In the genomic region with DNA sequence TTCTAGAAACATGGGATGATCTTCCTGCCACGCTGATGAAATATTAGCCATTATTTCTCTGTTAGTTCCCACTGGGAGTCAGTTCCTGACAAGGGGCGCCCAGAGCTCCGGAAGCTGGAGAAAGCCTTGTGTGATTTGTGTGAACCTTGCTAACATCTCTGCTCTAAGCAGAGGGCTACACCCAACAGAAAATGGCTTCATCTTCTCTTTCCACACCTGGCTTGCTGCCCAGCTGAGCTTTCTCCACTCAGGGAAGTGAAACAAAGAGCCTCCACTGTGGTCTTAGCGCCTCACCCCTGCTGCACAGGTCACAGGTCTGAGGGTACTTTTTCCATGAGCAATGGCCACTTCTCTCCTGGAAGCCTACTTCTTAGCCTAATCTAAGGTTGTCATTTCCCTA, we compare ENCODE assay signal across 16 mouse cellular contexts.
DNase-seq lines count a peak whose midpoint lies in the region; ATAC-seq and TF ChIP-seq lines count a peak whose summit lies in the region.
"Had no signal": no experiment of that assay in that cellular context is flagged by ENCODE, and none has a peak within 500 bp of the region (broad histone marks: within the 10 kb centered on the region; RNA-seq: fewer than 3 reads in every experiment).

No protein-coding gene starts in this region.

- H3K9ac ChIP-seq in midbrain, embryonic 16.5 days (ENCODE audit: low read depth, low read length): no peak overlapping the region
- no peak overlapping the region for H3K9ac ChIP-seq in intestine, embryonic 16.5 days (ENCODE audit: low read depth, low read length)
- H3K9ac ChIP-seq: embryonic facial prominence, embryonic 15.5 days; lung, embryonic 14.5 days; midbrain, embryonic 15.5 days had no signal

- H3K4me3 ChIP-seq in midbrain, embryonic 10.5 days: no peak overlapping the region
- no peak overlapping the region for H3K4me3 ChIP-seq in midbrain, embryonic 16.5 days (ENCODE audit: low read depth, low read length)
- H3K4me3 ChIP-seq in kidney, adult 2 months (ENCODE audit: insufficient read depth, low read depth, low read length): no peak overlapping the region
- H3K4me3 ChIP-seq in intestine, embryonic 16.5 days (ENCODE audit: low read length): no peak overlapping the region
- H3K4me3 ChIP-seq: embryonic facial prominence, embryonic 15.5 days; midbrain, embryonic 15.5 days had no signal

- 87% methylated on average over 4 of the region's 4 CpGs for WGBS in midbrain, embryonic 10.5 days
- WGBS in midbrain, embryonic 16.5 days: 78% methylated on average over 4 of the region's 4 CpGs
- 45% methylated on average over 4 of the region's 4 CpGs for WGBS in kidney, adult 2 months
- WGBS in intestine, embryonic 16.5 days: 66% methylated on average over 4 of the region's 4 CpGs

- DNase-seq in heart, adult 11 months: peak; percentile 95
- no peak for DNase-seq in heart, postnatal 25 days (ENCODE audit: low spot score)
- DNase-seq in midbrain, embryonic 10.5 days (ENCODE audit: low spot score): no peak
- DNase-seq in kidney, adult 2 months: peak; percentile 72
- peak; percentile 21 to 30 for DNase-seq in lung, postnatal 4 days
- DNase-seq in cerebellum, postnatal 14 days: no peak
- DNase-seq: cerebellum, adult 9-11 months; heart, postnatal 10 days; lung, embryonic 14.5 days; right cerebral cortex, postnatal 4 days had no signal

- no peaks in the 10 kb centered on the region for H3K9me3 ChIP-seq in midbrain, embryonic 10.5 days (replicated peaks)
- no peaks in the 10 kb centered on the region for H3K9me3 ChIP-seq in midbrain, embryonic 16.5 days (replicated peaks; ENCODE audit: control insufficient read depth, low read length, poor library complexity, severe bottlenecking)
- no peaks in the 10 kb centered on the region for H3K9me3 ChIP-seq in intestine, embryonic 16.5 days (ENCODE audit: control insufficient read depth, low read length)
- H3K9me3 ChIP-seq: embryonic facial prominence, embryonic 15.5 days; midbrain, embryonic 15.5 days had no signal

- TF ChIP-seq POLR2A in kidney, adult 2 months (IDR thresholded peaks at IDR 0.05; ENCODE audit: low read depth, low read length): no peak

- no peak overlapping the region for H3K4me2 ChIP-seq in midbrain, embryonic 16.5 days (ENCODE audit: low read length)
- H3K4me2 ChIP-seq in intestine, embryonic 16.5 days (ENCODE audit: low read depth, low read length): no peak overlapping the region
- H3K4me2 ChIP-seq: embryonic facial prominence, embryonic 15.5 days; lung, embryonic 14.5 days; midbrain, embryonic 15.5 days had no signal

- intact Hi-C loops in heart, postnatal 25 days (cut with DNase I): loop anchor here (10.0 kb wide), 2 partner anchors 533 to 793 kb away; no protein-coding TSS in a partner anchor

- no peaks in the 10 kb centered on the region for H3K36me3 ChIP-seq in midbrain, embryonic 10.5 days
- no peaks in the 10 kb centered on the region for H3K36me3 ChIP-seq in midbrain, embryonic 16.5 days (ENCODE audit: control insufficient read depth, insufficient read depth, low read length)
- no peaks in the 10 kb centered on the region for H3K36me3 ChIP-seq in kidney, adult 2 months (ENCODE audit: control insufficient read depth, insufficient read depth, low read length)
- no peaks in the 10 kb centered on the region for H3K36me3 ChIP-seq in intestine, embryonic 16.5 days (ENCODE audit: control insufficient read depth, insufficient read depth, low read length)
- H3K36me3 ChIP-seq: embryonic facial prominence, embryonic 15.5 days; midbrain, embryonic 15.5 days had no signal

- H3K27ac ChIP-seq in midbrain, embryonic 10.5 days (replicated peaks): peak overlapping the region; percentile 91
- no peak overlapping the region for H3K27ac ChIP-seq in midbrain, embryonic 16.5 days (ENCODE audit: low read length)
- H3K27ac ChIP-seq in kidney, adult 2 months (ENCODE audit: insufficient read depth, low read depth, low read length): peak overlapping the region; percentile 35; the same call in 1 of the 2 replicates
- H3K27ac ChIP-seq in intestine, embryonic 16.5 days (ENCODE audit: low read length): no peak overlapping the region
- H3K27ac ChIP-seq: embryonic facial prominence, embryonic 15.5 days; midbrain, embryonic 15.5 days; stomach, postnatal 0 days had no signal

- peaks cover 60% of the 10 kb centered on the region for H3K4me1 ChIP-seq in midbrain, embryonic 10.5 days
- H3K4me1 ChIP-seq in midbrain, embryonic 16.5 days (ENCODE audit: control insufficient read depth, insufficient read depth, low read length): peaks cover 13% of the 10 kb centered on the region
- H3K4me1 ChIP-seq in kidney, adult 2 months (ENCODE audit: control insufficient read depth, insufficient read depth, low read length): no peaks in the 10 kb centered on the region
- H3K4me1 ChIP-seq in intestine, embryonic 16.5 days (ENCODE audit: control insufficient read depth, insufficient read depth, low read length): 0 out of 2 replicates have a peak, but pooled peaks cover 2% of the 10 kb centered on the region

- no peak for ATAC-seq in midbrain, embryonic 16.5 days
- ATAC-seq in intestine, embryonic 16.5 days: no peak
- ATAC-seq: midbrain, embryonic 15.5 days; Patski had no signal

- no peaks in the 10 kb centered on the region for H3K27me3 ChIP-seq in midbrain, embryonic 10.5 days (ENCODE audit: low read depth, poor library complexity, severe bottlenecking)
- H3K27me3 ChIP-seq in midbrain, embryonic 16.5 days (ENCODE audit: control insufficient read depth, insufficient read depth, low read depth, low read length): no peaks in the 10 kb centered on the region
- no peaks in the 10 kb centered on the region for H3K27me3 ChIP-seq in kidney, adult 2 months (replicated peaks; ENCODE audit: control insufficient read depth, insufficient read depth, low read length)
- H3K27me3 ChIP-seq in intestine, embryonic 16.5 days (replicated peaks; ENCODE audit: control insufficient read depth, insufficient read depth, low read length): no peaks in the 10 kb centered on the region
- H3K27me3 ChIP-seq: embryonic facial prominence, embryonic 15.5 days; midbrain, embryonic 15.5 days had no signal

- no peak for TF ChIP-seq CTCF in kidney, adult 2 months (conservative IDR thresholded peaks at IDR 0.05; ENCODE audit: insufficient read depth, insufficient read length, low read depth, low read length)

Comparison
In these comparisons a context has a peak if more than half of its experiments do, and no peak if none do; other contexts are left out.
1. DNase-seq: peak in heart, adult 11 months (single experiment), kidney, adult 2 months (single experiment) and lung, postnatal 4 days (2 of 2); none in heart, postnatal 25 days (single experiment), midbrain, embryonic 10.5 days (single experiment) and cerebellum, postnatal 14 days (0 of 2).
2. H3K27ac ChIP-seq: peak in midbrain, embryonic 10.5 days (single experiment) and kidney, adult 2 months (single experiment); none in midbrain, embryonic 16.5 days (single experiment) and intestine, embryonic 16.5 days (single experiment).